Mouse (Mus musculus) C2C12 (cell line): ENCODE measurements around the gene Fer.

Source experiments
- CTCF ChIP-seq: IDR thresholded peaks from one replicate; pipeline ENCODE4 v1.5.1; 2011; ENCODE audit not compliant: control insufficient read depth, insufficient read depth, insufficient read length
- MAX ChIP-seq: IDR thresholded peaks from one replicate; pipeline ENCODE4 v1.6.1; 2011; ENCODE audit warnings: mild to moderate bottlenecking, control low read depth
- MYOG ChIP-seq: IDR thresholded peaks from one replicate; pipeline ENCODE4 v1.6.1; 2011; ENCODE audit not compliant: control insufficient read depth, insufficient read length; ENCODE audit errors: extremely low read depth

- TF ChIP-seq CTCF, result no peak
- no peak for TF ChIP-seq MAX
- TF ChIP-seq MYOG, result no peak
These were observed 109.3 kb downstream of the Fer start for GRCm38 (mm10) chr17:63972181-63972580.
